Mouse (Mus musculus): Measurements from ENCODE around the gene Rtn4ip1. TPM values are rescaled to one million over a fixed set of nuclear protein-coding genes. Genes with fewer than 3 reads are reported as not detected.

The Rtn4ip1 gene
- 26.7 and 32.9 TPM in 2 replicates for polyA plus RNA-seq (2016; fragmentation: Nextera tagmentation; extraction: Ambion mirVana)

DNA sequence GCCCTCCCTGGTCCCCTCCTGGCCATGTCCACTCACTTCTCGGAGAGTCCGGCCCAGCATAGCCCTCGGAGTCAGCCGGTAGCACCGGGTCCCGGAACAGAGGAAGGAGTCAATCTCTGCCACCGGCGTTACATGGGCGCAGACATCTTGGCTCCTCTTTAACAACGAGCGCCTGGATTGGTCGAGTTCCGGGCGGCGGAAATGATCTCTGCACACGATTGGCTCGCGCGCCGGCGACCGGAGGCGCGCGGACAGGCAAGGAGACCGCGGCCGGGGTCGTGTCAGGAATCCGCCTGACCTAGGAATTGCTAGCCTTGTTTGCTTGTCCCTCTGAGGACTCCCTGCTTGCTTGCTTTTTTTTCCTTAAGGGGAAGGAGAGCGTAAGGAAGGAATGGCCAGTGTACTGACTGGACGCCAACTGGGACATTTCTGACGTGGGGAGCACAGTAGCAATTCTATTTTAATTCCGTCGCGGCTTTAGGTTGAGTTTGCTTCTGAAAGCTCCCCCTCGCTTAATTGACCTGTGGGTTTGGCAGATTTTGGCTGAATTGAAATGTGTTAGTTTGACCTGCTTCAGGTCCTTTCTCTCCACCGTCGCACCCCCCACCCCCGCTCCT lies at the start of gene Rtn4ip1, which contains the start of gene Qrsl1:
Gene Rtn4ip1, plus strand, starts transcription at position 230 of the 617 bp plus-strand sequence.
Gene Qrsl1, minus strand, starts transcription at position 168 of the 617 bp plus-strand sequence.
- Histone ChIP-seq H3K9me3 (no peaks in the 10 kb centered on the region), H3K4me3 (peak within 1 kb of the TSS; percentile 87), H3K4me1 (peaks cover 11% of the 10 kb centered on the region), H3K27ac (peak within 1 kb of the TSS; percentile 97), H3K27me3 (ENCODE audit: insufficient read depth, poor library complexity, severe bottlenecking) (no peaks in the 10 kb centered on the region), H3K36me3 (peaks cover 6% of the 10 kb centered on the region; the same call in 1 of the 2 replicates)
- WGBS: under 1% methylated on average over 40 of the region's 40 CpGs
- DNase-seq (ENCODE audit: low spot score): peak; percentile 96

DNA sequence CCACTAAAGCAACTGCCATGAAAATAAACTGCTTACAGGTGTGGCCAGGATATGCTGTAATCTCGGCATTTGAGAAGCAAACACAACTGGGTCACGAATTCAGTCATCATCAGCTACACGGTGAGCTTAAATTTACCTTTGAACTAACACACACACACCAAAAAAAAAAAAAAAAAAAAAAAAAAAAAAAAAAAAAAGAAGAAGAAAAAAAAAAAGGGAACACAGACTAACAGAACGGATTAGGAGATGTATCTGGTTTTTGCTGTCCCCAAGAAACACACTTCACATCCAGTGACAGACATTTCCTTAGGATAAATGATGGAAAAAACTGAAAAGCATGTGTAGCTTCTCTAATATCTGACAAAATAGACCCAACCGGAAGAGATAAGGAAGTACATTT lies 49.7 kb upstream of the Rtn4ip1 start:
- no peak for DNase-seq (ENCODE audit: low spot score)
- Histone ChIP-seq H3K9me3 (no peaks in the 10 kb centered on the region), H3K4me1 (0 out of 2 replicates have a peak, but pooled peaks cover 2% of the 10 kb centered on the region), H3K27ac (no peak overlapping the region), H3K36me3 (no peaks in the 10 kb centered on the region), H3K27me3 (ENCODE audit: insufficient read depth, poor library complexity, severe bottlenecking) (no peaks in the 10 kb centered on the region), H3K4me3 (no peak overlapping the region)
- 77% methylated on average over 5 of the region's 5 CpGs for WGBS

DNA sequence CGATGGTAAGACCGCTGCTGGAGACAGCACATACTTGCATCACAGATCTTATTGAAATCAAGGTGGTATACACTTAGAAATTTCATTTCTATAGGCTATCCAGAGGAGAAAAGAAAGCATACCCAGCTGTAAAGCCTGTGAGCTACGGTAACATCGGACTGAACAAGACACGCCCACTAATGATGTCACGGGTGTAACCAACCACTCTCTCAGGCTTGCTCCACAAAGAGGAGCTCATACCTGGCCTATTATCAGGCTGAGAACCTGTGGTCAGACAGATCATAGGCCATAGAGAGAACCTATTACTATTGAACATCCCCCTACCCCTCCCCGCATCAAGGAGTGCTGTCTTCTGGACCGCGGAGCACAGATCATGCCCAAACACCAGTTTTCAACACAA lies 45.7 kb upstream of the Rtn4ip1 start:
- Histone ChIP-seq H3K4me1 (0 out of 2 replicates have a peak, but pooled peaks cover 2% of the 10 kb centered on the region), H3K36me3 (no peaks in the 10 kb centered on the region), H3K9me3 (no peaks in the 10 kb centered on the region), H3K4me3 (no peak overlapping the region), H3K27ac (no peak overlapping the region), H3K27me3 (ENCODE audit: insufficient read depth, poor library complexity, severe bottlenecking) (no peaks in the 10 kb centered on the region)
- 90% methylated on average over 9 of the region's 9 CpGs for WGBS
- no peak for DNase-seq (ENCODE audit: low spot score)

DNA sequence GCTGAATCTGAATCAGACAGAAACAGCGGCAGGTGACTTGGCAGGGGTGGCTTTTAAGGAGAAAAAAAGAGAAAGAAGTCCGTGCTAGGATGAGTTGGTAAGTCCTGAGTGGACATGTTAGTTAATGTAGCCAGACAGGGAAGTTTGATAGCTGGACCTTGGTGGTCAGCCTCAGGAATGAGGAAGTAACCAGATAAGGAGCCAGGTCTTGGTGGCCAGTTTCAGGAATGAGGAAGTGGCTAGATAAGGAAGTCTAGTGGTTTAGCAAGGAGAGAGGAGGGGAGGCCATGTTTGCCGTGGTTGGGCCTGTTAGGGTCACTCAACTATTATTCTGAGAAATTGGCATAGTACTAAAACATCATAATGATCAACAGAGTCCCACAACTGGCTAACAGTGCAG lies 45.3 kb upstream of the Rtn4ip1 start:
- no peak for DNase-seq (ENCODE audit: low spot score)
- 71% methylated on average over 3 of the region's 3 CpGs for WGBS
- no peaks in the 10 kb centered on the region for H3K9me3 ChIP-seq
- 0 out of 2 replicates have a peak, but pooled peaks cover 2% of the 10 kb centered on the region for H3K4me1 ChIP-seq
- no peaks in the 10 kb centered on the region for H3K36me3 ChIP-seq
- H3K27me3 ChIP-seq (ENCODE audit: insufficient read depth, poor library complexity, severe bottlenecking): no peaks in the 10 kb centered on the region
- H3K4me3 ChIP-seq: no peak overlapping the region
- H3K27ac ChIP-seq: no peak overlapping the region

DNA sequence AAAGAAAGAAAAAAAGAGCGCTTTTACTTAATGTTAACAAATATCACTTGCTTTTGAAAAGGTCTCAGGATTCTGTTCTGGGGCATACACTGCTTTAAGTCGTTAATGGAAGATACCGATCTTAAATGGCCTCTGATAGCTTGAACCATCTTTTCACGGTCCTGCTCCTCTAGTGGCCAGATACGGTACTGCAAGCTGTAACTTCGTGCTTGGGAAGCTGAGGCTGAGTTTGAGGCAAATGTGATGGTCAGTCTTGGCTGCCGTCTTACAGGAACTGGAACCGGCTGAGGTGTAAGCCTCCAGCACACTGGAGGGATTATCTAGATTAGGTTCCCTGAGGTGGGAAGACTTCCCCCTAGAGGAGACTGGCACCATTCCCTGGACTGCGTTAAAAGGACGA lies 30.9 kb upstream of the Rtn4ip1 start:
- Histone ChIP-seq H3K27me3 (ENCODE audit: insufficient read depth, poor library complexity, severe bottlenecking) (no peaks in the 10 kb centered on the region), H3K9me3 (no peaks in the 10 kb centered on the region), H3K27ac (no peak overlapping the region), H3K4me3 (no peak overlapping the region), H3K4me1 (no peaks in the 10 kb centered on the region), H3K36me3 (peaks cover 4% of the 10 kb centered on the region)
- DNase-seq (ENCODE audit: low spot score): no peak
- 69% methylated on average over 10 of the region's 10 CpGs for WGBS

DNA sequence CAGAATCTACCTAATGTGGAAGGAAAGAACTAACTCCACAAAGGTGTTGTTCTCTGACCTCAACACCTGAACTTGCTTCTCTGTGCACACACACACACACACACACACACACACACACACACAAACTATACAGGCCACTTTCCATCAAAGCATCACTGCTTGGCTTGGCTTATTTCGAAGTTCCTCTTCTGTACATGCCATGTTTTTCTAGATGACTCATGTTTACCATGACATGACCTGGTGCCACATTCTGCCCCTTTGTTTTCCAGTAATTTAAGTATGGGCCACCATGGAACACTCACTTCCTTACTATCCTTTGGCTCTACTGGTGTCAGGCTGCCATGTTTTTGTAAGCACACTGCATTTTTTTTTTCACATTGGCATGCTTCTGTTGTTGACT lies 30.1 kb upstream of the Rtn4ip1 start:
- WGBS: 86% methylated on average over 1 of the region's 1 CpGs
- peaks cover 11% of the 10 kb centered on the region for H3K36me3 ChIP-seq

GRCm38 (mm10) chr10:43887676-43888075 lies 13.9 kb upstream of the Rtn4ip1 start:
- Histone ChIP-seq H3K4me3 (no peak overlapping the region), H3K27me3 (ENCODE audit: insufficient read depth, poor library complexity, severe bottlenecking) (no peaks in the 10 kb centered on the region), H3K27ac (no peak overlapping the region), H3K9me3 (no peaks in the 10 kb centered on the region), H3K4me1 (no peaks in the 10 kb centered on the region), H3K36me3 (peaks cover 58% of the 10 kb centered on the region)
- DNase-seq (ENCODE audit: low spot score): no peak
- WGBS: 91% methylated on average over 9 of the region's 9 CpGs

More for the DNA sequence above, 30.1 kb upstream of the Rtn4ip1 start:
- H3K27me3 ChIP-seq (ENCODE audit: insufficient read depth, poor library complexity, severe bottlenecking): no peaks in the 10 kb centered on the region
- H3K4me3 ChIP-seq: no peak overlapping the region
- H3K4me1 ChIP-seq: no peaks in the 10 kb centered on the region
- no peak for DNase-seq (ENCODE audit: low spot score)
- no peak overlapping the region for H3K27ac ChIP-seq
- no peaks in the 10 kb centered on the region for H3K9me3 ChIP-seq

GRCm38 (mm10) chr10:43888976-43889375 lies 12.6 kb upstream of the Rtn4ip1 start:
- DNase-seq (ENCODE audit: low spot score): no peak
- Histone ChIP-seq H3K27me3 (ENCODE audit: insufficient read depth, poor library complexity, severe bottlenecking) (no peaks in the 10 kb centered on the region), H3K36me3 (peaks cover 68% of the 10 kb centered on the region), H3K27ac (no peak overlapping the region), H3K9me3 (no peaks in the 10 kb centered on the region), H3K4me1 (no peaks in the 10 kb centered on the region), H3K4me3 (no peak overlapping the region)
- 91% methylated on average over 16 of the region's 16 CpGs for WGBS

DNA sequence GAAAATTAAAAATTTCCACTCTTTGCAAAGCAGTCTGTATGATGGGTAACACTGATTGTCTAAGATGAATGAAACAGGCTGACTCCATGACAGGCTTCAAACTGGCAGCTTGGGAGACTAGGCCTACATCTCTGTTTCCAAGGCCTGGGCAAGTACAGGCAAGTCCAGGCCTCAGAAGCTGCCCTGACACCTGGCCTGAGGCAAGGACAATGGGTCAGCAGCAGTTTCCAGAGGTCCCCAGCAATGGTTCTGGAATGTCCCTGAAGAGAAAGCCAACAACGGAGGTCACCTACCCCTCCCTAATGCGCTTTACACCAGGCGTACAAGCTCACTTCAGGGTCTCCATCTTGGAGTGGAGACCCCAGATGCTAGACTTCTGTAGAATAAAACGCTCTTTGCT lies 8.6 kb upstream of the Rtn4ip1 start:
- H3K27ac ChIP-seq: no peak overlapping the region
- no peaks in the 10 kb centered on the region for H3K4me1 ChIP-seq
- H3K9me3 ChIP-seq: no peaks in the 10 kb centered on the region
- 91% methylated on average over 4 of the region's 4 CpGs for WGBS
- H3K4me3 ChIP-seq: no peak overlapping the region
- H3K36me3 ChIP-seq: peaks cover 67% of the 10 kb centered on the region
- no peak for DNase-seq (ENCODE audit: low spot score)
- H3K27me3 ChIP-seq (ENCODE audit: insufficient read depth, poor library complexity, severe bottlenecking): no peaks in the 10 kb centered on the region

- H3K27me3 ChIP-seq (ENCODE audit: insufficient read depth, poor library complexity, severe bottlenecking): no peaks in the 10 kb centered on the region
- H3K27ac ChIP-seq: no peak overlapping the region
- H3K4me3 ChIP-seq: no peak overlapping the region
- no peak for DNase-seq (ENCODE audit: low spot score)
- WGBS: 96% methylated on average over 8 of the region's 8 CpGs
- H3K4me1 ChIP-seq: no peaks in the 10 kb centered on the region
- H3K9me3 ChIP-seq: no peaks in the 10 kb centered on the region
- peaks cover 51% of the 10 kb centered on the region for H3K36me3 ChIP-seq
Observed at GRCm38 (mm10) chr10:43896065-43896464, 5.5 kb upstream of the Rtn4ip1 start.

DNA sequence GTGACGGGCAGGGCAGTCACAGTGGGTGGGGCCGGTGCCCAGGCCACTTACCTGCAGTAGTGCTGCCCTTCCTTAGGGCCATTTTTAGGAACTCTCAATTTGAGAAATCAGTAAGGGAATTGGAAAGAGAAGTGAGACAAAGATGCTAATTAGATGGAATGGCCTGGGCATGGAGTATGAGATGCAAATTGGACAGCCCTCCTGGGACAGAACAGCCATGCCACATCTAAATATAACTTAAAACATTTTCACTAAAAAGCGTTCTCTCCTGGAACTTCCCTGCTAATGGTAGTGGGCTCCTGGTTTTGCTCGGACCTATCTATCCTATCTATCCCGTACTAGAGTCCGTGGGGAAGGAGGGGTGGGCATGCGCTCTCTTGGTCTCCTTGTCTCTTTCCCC lies 3.3 kb upstream of the Rtn4ip1 start:
- peaks cover 37% of the 10 kb centered on the region for H3K36me3 ChIP-seq
- no peak overlapping the region for H3K27ac ChIP-seq
- 79% methylated on average over 7 of the region's 7 CpGs for WGBS

GRCm38 (mm10) chr10:43900883-43901570 lies 580 bp upstream of the Rtn4ip1 start:
- no peak for DNase-seq (ENCODE audit: low spot score)
- peaks cover 11% of the 10 kb centered on the region for H3K4me1 ChIP-seq
- 6% methylated on average over 30 of the region's 30 CpGs for WGBS
- H3K9me3 ChIP-seq: no peaks in the 10 kb centered on the region
- peaks cover 11% of the 10 kb centered on the region; the same call in 1 of the 2 replicates for H3K36me3 ChIP-seq
- H3K27me3 ChIP-seq (ENCODE audit: insufficient read depth, poor library complexity, severe bottlenecking): no peaks in the 10 kb centered on the region
- H3K27ac ChIP-seq: peak overlapping the region; percentile 97
- H3K4me3 ChIP-seq: peak overlapping the region; percentile 87

More for the DNA sequence above, 3.3 kb upstream of the Rtn4ip1 start:
- Histone ChIP-seq H3K27me3 (ENCODE audit: insufficient read depth, poor library complexity, severe bottlenecking) (no peaks in the 10 kb centered on the region), H3K9me3 (no peaks in the 10 kb centered on the region), H3K4me1 (peaks cover 11% of the 10 kb centered on the region), H3K4me3 (no peak overlapping the region)
- DNase-seq (ENCODE audit: low spot score): no peak

DNA sequence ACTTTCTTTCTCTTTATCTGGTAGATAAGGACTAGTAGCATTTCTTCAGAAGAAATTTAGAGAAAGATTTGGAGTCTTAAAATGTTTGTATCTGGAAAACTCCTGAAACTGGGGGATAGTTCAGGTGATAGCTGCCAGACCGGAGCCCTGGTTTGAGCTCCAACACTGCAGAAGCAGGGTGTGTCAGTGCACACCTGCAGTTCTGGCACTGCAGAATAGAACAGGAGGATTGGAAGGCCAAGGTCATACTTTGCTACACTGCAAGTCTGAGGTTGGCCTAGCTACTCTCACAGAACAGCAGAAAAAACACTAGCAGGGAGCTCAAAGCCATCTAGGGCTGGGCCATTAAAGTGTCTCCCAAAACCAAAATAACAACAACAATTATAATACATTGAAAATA lies 3.0 kb downstream of the Rtn4ip1 start:
- Histone ChIP-seq H3K27ac (no peak overlapping the region), H3K9me3 (no peaks in the 10 kb centered on the region), H3K27me3 (ENCODE audit: insufficient read depth, poor library complexity, severe bottlenecking) (no peaks in the 10 kb centered on the region), H3K36me3 (no peaks in the 10 kb centered on the region), H3K4me3 (no peak overlapping the region), H3K4me1 (peaks cover 11% of the 10 kb centered on the region)
- DNase-seq (ENCODE audit: low spot score): no peak
- WGBS: 88% methylated on average over 1 of the region's 1 CpGs
